Mouse (Mus musculus): Measurements from ENCODE around the gene Serpinb5. TPM values are rescaled to one million over a fixed set of nuclear protein-coding genes. Genes with fewer than 3 reads are reported as not detected.

Serpinb5 gene
- total and polyA plus RNA-seq, 3 experiments: not detected

GRCm38 (mm10) chr1:106865543-106865942 is 4.6 kb downstream of the Serpinb5 start:
- peaks cover 3 to 4% of the 10 kb centered on the region in 2 experiments; a peak in 2 of 4 replicates for H3K4me1 ChIP-seq (ENCODE audit: control insufficient read depth in 1 of 2, insufficient read depth in 2 of 2)
- dilution Hi-C loops (cut with MboI; ENCODE audit: extremely low pct_ligation_motif_present, extremely low pct_unique_long_range_greater_than_20kb, low sequenced_read_pairs): no loop called here
- in situ Hi-C loops (cut with MboI; ENCODE audit: low pct_ligation_motif_present, low pct_unique_long_range_greater_than_20kb, low sequenced_read_pairs): no loop called here
- H3K9me3 ChIP-seq (replicated peaks; ENCODE audit: low read length): no peaks in the 10 kb centered on the region
- H3K4me3 ChIP-seq (replicated peaks in 1 of 3; ENCODE audit: low read depth in 2 of 3, low read length in 2 of 3, poor library complexity in 1 of 3): no peak overlapping the region
- no peaks in the 10 kb centered on the region for H3K27me3 ChIP-seq (replicated peaks)
- no peaks in the 10 kb centered on the region for H3K79me2 ChIP-seq (replicated peaks; ENCODE audit: control insufficient read depth, extremely low read depth, insufficient read depth, poor library complexity, severe bottlenecking)
- H3K4me2 ChIP-seq (ENCODE audit: insufficient read depth, low read depth, poor library complexity, severe bottlenecking): no peak overlapping the region
- no peak for TF ChIP-seq E2F4 (IDR thresholded peaks at IDR 0.05; ENCODE audit: insufficient replicate concordance, low read depth, low read length)
- TF ChIP-seq IRF4 (IDR thresholded peaks at IDR 0.05; ENCODE audit: low read depth, low read length): no peak
- TF ChIP-seq KAT2A (IDR thresholded peaks at IDR 0.05; ENCODE audit: insufficient replicate concordance, low read length): no peak
- no peak for TF ChIP-seq ZKSCAN1 (IDR thresholded peaks at IDR 0.05; ENCODE audit: borderline replicate concordance, low read depth, low read length)
- TF ChIP-seq HCFC1 (IDR thresholded peaks at IDR 0.05; ENCODE audit: low read depth, low read length): no peak
- no peak for TF ChIP-seq MYC (IDR thresholded peaks at IDR 0.05; ENCODE audit: low read depth, low read length)
- no peak for TF ChIP-seq EP300 (IDR thresholded peaks at IDR 0.05; ENCODE audit: low read length)
- no peak for TF ChIP-seq BHLHE40 (IDR thresholded peaks at IDR 0.05; ENCODE audit: low read depth, low read length)
- TF ChIP-seq NELFE (IDR thresholded peaks at IDR 0.05; ENCODE audit: low read depth, low read length): no peak
- no peak for TF ChIP-seq UBTF (IDR thresholded peaks at IDR 0.05; ENCODE audit: low read depth, low read length)
- TF ChIP-seq USF2 (conservative IDR thresholded peaks at IDR 0.05; ENCODE audit: low read depth, low read length): no peak
- TF ChIP-seq JUND (conservative IDR thresholded peaks at IDR 0.05; ENCODE audit: low read depth, low read length): no peak
- no peak for TF ChIP-seq JUN (IDR thresholded peaks at IDR 0.05; ENCODE audit: insufficient read depth, low read depth, low read length)
- no peak for TF ChIP-seq SMC3 (IDR thresholded peaks at IDR 0.05; ENCODE audit: low read depth, low read length)
- no peak for TF ChIP-seq CHD1 (IDR thresholded peaks at IDR 0.05; ENCODE audit: low read depth, low read length)
- DNase-seq (ENCODE audit: extremely low read depth): no peak
- no peak overlapping the region for H3K9ac ChIP-seq (ENCODE audit: insufficient read depth, low read depth)
- H3K27ac ChIP-seq (ENCODE audit: insufficient read depth, low read depth): no peak overlapping the region
- H3K36me3 ChIP-seq (replicated peaks in 1 of 2; ENCODE audit: control insufficient read depth in 1 of 2, insufficient read depth in 1 of 2, low read length in 1 of 2): no peaks in the 10 kb centered on the region

GRCm38 (mm10) chr1:106866029-106866428 is 5.1 kb downstream of the Serpinb5 start:
- H3K27ac ChIP-seq (ENCODE audit: insufficient read depth, low read depth): no peak overlapping the region
- H3K79me2 ChIP-seq (replicated peaks; ENCODE audit: control insufficient read depth, extremely low read depth, insufficient read depth, poor library complexity, severe bottlenecking): no peaks in the 10 kb centered on the region
- no peaks in the 10 kb centered on the region for H3K27me3 ChIP-seq (replicated peaks)
- in situ Hi-C loops (cut with MboI; ENCODE audit: low pct_ligation_motif_present, low pct_unique_long_range_greater_than_20kb, low sequenced_read_pairs) (no loop called here), dilution Hi-C loops (cut with MboI; ENCODE audit: extremely low pct_ligation_motif_present, extremely low pct_unique_long_range_greater_than_20kb, low sequenced_read_pairs) (no loop called here)
- no peak for TF ChIP-seq POLR2AphosphoS2 (IDR thresholded peaks at IDR 0.05; ENCODE audit: low read depth, low read length)
- no peak for TF ChIP-seq POLR2A (IDR thresholded peaks at IDR 0.05; ENCODE audit: low read depth, low read length)
- no peak for TF ChIP-seq CTCF (conservative IDR thresholded peaks at IDR 0.05 in 1 of 2, IDR thresholded peaks at IDR 0.05 in 1 of 2; ENCODE audit: low read depth in 2 of 2, low read length in 2 of 2)
- TF ChIP-seq MAX (IDR thresholded peaks at IDR 0.05; ENCODE audit: low read length): no peak
- no peak for TF ChIP-seq MAFK (IDR thresholded peaks at IDR 0.05; ENCODE audit: insufficient replicate concordance, low read length)
- TF ChIP-seq ELF1 (IDR thresholded peaks at IDR 0.05; ENCODE audit: low read depth, low read length): no peak
- no peak for DNase-seq (ENCODE audit: extremely low read depth)
- H3K4me3 ChIP-seq (replicated peaks in 1 of 3; ENCODE audit: low read depth in 2 of 3, low read length in 2 of 3, poor library complexity in 1 of 3): no peak overlapping the region
- H3K4me2 ChIP-seq (ENCODE audit: insufficient read depth, low read depth, poor library complexity, severe bottlenecking): no peak overlapping the region
- no peak overlapping the region for H3K9ac ChIP-seq (ENCODE audit: insufficient read depth, low read depth)
- no peaks in the 10 kb centered on the region for H3K9me3 ChIP-seq (replicated peaks; ENCODE audit: low read length)
- H3K4me1 ChIP-seq (ENCODE audit: control insufficient read depth in 1 of 2, insufficient read depth in 2 of 2): peaks cover 3 to 4% of the 10 kb centered on the region in 2 experiments; a peak in 2 of 4 replicates
- H3K36me3 ChIP-seq (replicated peaks in 1 of 2; ENCODE audit: control insufficient read depth in 1 of 2, insufficient read depth in 1 of 2, low read length in 1 of 2): no peaks in the 10 kb centered on the region

All from CH12.LX (cell line).